Mouse (Mus musculus) CH12.LX (cell line): ENCODE data around the gene Tstd1.
A peak's percentile ranks its signal among the peaks of the same experiment; 100 is the strongest.

Experiments
- CTCF ChIP-seq, 2 experiments: IDR thresholded peaks in 1 of 2; conservative IDR thresholded peaks in 1 of 2; 2 replicates each; pipeline ENCODE4 v1.5.1; 2011 to 2012; ENCODE audit warnings: low read depth in 2 of 2, low read length in 2 of 2, improper control_type of control experiment in 1 of 2, inconsistent platforms in 1 of 2, mild to moderate bottlenecking in 1 of 2, moderate library complexity in 1 of 2
- MAFK ChIP-seq: IDR thresholded peaks from 2 replicates; pipeline ENCODE4 v1.6.1; 2011; ENCODE audit warnings: low read length, improper control_type of control experiment; ENCODE audit not compliant: insufficient replicate concordance
- MEF2A ChIP-seq: IDR thresholded peaks from 2 replicates; pipeline ENCODE4 v1.6.1; 2014; ENCODE audit warnings: low read depth, mild to moderate bottlenecking, inconsistent platforms, low read length, improper control_type of control experiment, borderline replicate concordance
- NRF1 ChIP-seq: IDR thresholded peaks from 2 replicates; pipeline ENCODE4 v1.6.1; 2014; ENCODE audit warnings: low read depth, mild to moderate bottlenecking, inconsistent platforms, low read length, improper control_type of control experiment, moderate library complexity
- RCOR1 ChIP-seq: conservative IDR thresholded peaks from 2 replicates; pipeline ENCODE4 v1.6.1; 2012; ENCODE audit warnings: low read depth, mild to moderate bottlenecking, inconsistent platforms, low read length, improper control_type of control experiment

- no peak for TF ChIP-seq RCOR1
- TF ChIP-seq MAFK, result no peak
- no peak for TF ChIP-seq CTCF (conservative IDR thresholded peaks at IDR 0.05 in 1 of 2, IDR thresholded peaks at IDR 0.05 in 1 of 2; ENCODE audit: low read depth in 2 of 2, low read length in 2 of 2)
- no peak for TF ChIP-seq NRF1
- 0 out of 2 replicates have a peak, but pooled peaks have one; percentile 66 for TF ChIP-seq MEF2A
Measured at GRCm38 (mm10) chr1:171469678-171470077, 51.0 kb downstream of the Tstd1 start.
